Mouse (Mus musculus) ES-Bruce4 (cell line): ENCODE results near the gene Olfr16.

Experiments used
- CTCF ChIP-seq: IDR thresholded peaks from one replicate; pipeline ENCODE4 v1.8.1; 2011; ENCODE audit warnings: low read depth, low read length
- POLR2A ChIP-seq: IDR thresholded peaks from one replicate; pipeline ENCODE4 v1.8.1; 2011; ENCODE audit warnings: low read length; ENCODE audit not compliant: insufficient read depth

GRCm38 (mm10) chr1:172990635-172991009, 40.4 kb downstream of the Olfr16 start:
- no peak for TF ChIP-seq POLR2A
- no peak for TF ChIP-seq CTCF
